Mouse (Mus musculus) CH12.LX (cell line): ENCODE data around the gene Nkd1. TPM values are rescaled to one million over a fixed set of nuclear protein-coding genes. Genes with fewer than 3 reads are reported as not detected.

Experiments
- DNase-seq: peaks from one replicate; pipeline ENCODE4 v3.0.0-alpha.2; 2013; ENCODE audit errors: extremely low read depth
- H3K27ac ChIP-seq: 2 replicates; pipeline ENCODE4 v1.5.1; 2012; ENCODE audit warnings: low read depth, mild to moderate bottlenecking, control low read depth, moderate library complexity; ENCODE audit not compliant: insufficient read depth
- H3K27me3 ChIP-seq: replicated peaks from 2 replicates; pipeline ENCODE3; 2012; ENCODE audit warnings: inconsistent platforms
- H3K36me3 ChIP-seq, 2 experiments: replicated peaks in 1 of 2; 2 replicates each; pipeline versions ENCODE3 to v1.6.1; 2012; ENCODE audit warnings: inconsistent platforms in 1 of 2, low read length in 1 of 2, mild to moderate bottlenecking in 1 of 2, mixed read lengths in 1 of 2, moderate library complexity in 1 of 2; ENCODE audit not compliant: control insufficient read depth in 1 of 2, insufficient read depth in 1 of 2
- H3K4me1 ChIP-seq, 2 experiments: 2 replicates each; pipeline ENCODE4 v1.6.1; 2012; ENCODE audit warnings: inconsistent platforms in 1 of 2, moderate library complexity in 1 of 2; ENCODE audit not compliant: insufficient read depth in 2 of 2, control insufficient read depth in 1 of 2
- H3K4me2 ChIP-seq: 2 replicates; pipeline ENCODE4 v1.6.1; 2012; ENCODE audit warnings: low read depth, mild to moderate bottlenecking, control low read depth; ENCODE audit not compliant: poor library complexity, insufficient read depth, severe bottlenecking
- H3K4me3 ChIP-seq, 3 experiments: fragments of 150-350 bp in 1 of 3; sonication (generic) in 1 of 3; replicated peaks in 1 of 3; 2 replicates each; pipeline versions ENCODE3 to v1.5.1; 2011 to 2012; ENCODE audit warnings: low read depth in 2 of 3, low read length in 2 of 3, mild to moderate bottlenecking in 2 of 3, moderate library complexity in 2 of 3, control low read depth in 1 of 3, improper control_type of control experiment in 1 of 3, inconsistent platforms in 1 of 3, mixed read lengths in 1 of 3; ENCODE audit not compliant: poor library complexity in 1 of 3
- H3K79me2 ChIP-seq: replicated peaks from 2 replicates; pipeline ENCODE4 v1.6.1; 2012; ENCODE audit warnings: mild to moderate bottlenecking, moderate library complexity; ENCODE audit not compliant: control insufficient read depth, poor library complexity, insufficient read depth, severe bottlenecking; ENCODE audit errors: extremely low read depth
- H3K9ac ChIP-seq: 2 replicates; pipeline ENCODE4 v1.6.1; 2012; ENCODE audit warnings: low read depth, mild to moderate bottlenecking, control low read depth, moderate library complexity; ENCODE audit not compliant: insufficient read depth
- H3K9me3 ChIP-seq: replicated peaks from 2 replicates; pipeline ENCODE3; 2012; ENCODE audit warnings: low read length, inconsistent platforms, mixed read lengths
- BHLHE40 ChIP-seq: IDR thresholded peaks from 2 replicates; pipeline ENCODE4 v1.6.1; 2011; ENCODE audit warnings: mild to moderate bottlenecking, low read depth, low read length, improper control_type of control experiment
- E2F4 ChIP-seq: IDR thresholded peaks from 2 replicates; pipeline ENCODE4 v1.6.1; 2011; ENCODE audit warnings: low read depth, low read length, improper control_type of control experiment; ENCODE audit not compliant: insufficient replicate concordance
- GABPA ChIP-seq: IDR thresholded peaks from 2 replicates; pipeline ENCODE4 v1.6.1; 2012; ENCODE audit warnings: low read depth, low read length, improper control_type of control experiment, inconsistent platforms; ENCODE audit not compliant: insufficient replicate concordance
- HCFC1 ChIP-seq: IDR thresholded peaks from 2 replicates; pipeline ENCODE4 v1.6.1; 2012; ENCODE audit warnings: low read depth, mild to moderate bottlenecking, inconsistent platforms, low read length, improper control_type of control experiment
- IRF4 ChIP-seq: IDR thresholded peaks from 2 replicates; pipeline ENCODE4 v1.6.1; 2014; ENCODE audit warnings: low read depth, mild to moderate bottlenecking, inconsistent platforms, low read length, improper control_type of control experiment
- JUND ChIP-seq: conservative IDR thresholded peaks from 2 replicates; pipeline ENCODE4 v1.6.1; 2011; ENCODE audit warnings: low read depth, low read length, improper control_type of control experiment
- MAX ChIP-seq: IDR thresholded peaks from 2 replicates; pipeline ENCODE4 v1.6.1; 2011; ENCODE audit warnings: low read length, improper control_type of control experiment
- MEF2A ChIP-seq: IDR thresholded peaks from 2 replicates; pipeline ENCODE4 v1.6.1; 2014; ENCODE audit warnings: low read depth, mild to moderate bottlenecking, inconsistent platforms, low read length, improper control_type of control experiment, borderline replicate concordance
- MXI1 ChIP-seq: IDR thresholded peaks from 2 replicates; pipeline ENCODE4 v1.6.1; 2011; ENCODE audit warnings: mild to moderate bottlenecking, low read depth, low read length, improper control_type of control experiment
- MYC ChIP-seq: IDR thresholded peaks from 2 replicates; pipeline ENCODE4 v1.6.1; 2011; ENCODE audit warnings: low read depth, mild to moderate bottlenecking, improper control_type of control experiment, low read length
- NRF1 ChIP-seq: IDR thresholded peaks from 2 replicates; pipeline ENCODE4 v1.6.1; 2014; ENCODE audit warnings: low read depth, mild to moderate bottlenecking, inconsistent platforms, low read length, improper control_type of control experiment, moderate library complexity
- POLR2A ChIP-seq: IDR thresholded peaks from 2 replicates; pipeline ENCODE4 v1.6.1; 2011; ENCODE audit warnings: low read depth, mild to moderate bottlenecking, improper control_type of control experiment, low read length
- POLR2AphosphoS2 ChIP-seq: IDR thresholded peaks from 2 replicates; pipeline ENCODE4 v1.6.1; 2011; ENCODE audit warnings: low read depth, low read length, improper control_type of control experiment
- RAD21 ChIP-seq: IDR thresholded peaks from 2 replicates; pipeline ENCODE4 v1.6.1; 2011; ENCODE audit warnings: low read depth, mild to moderate bottlenecking, low read length, improper control_type of control experiment, moderate library complexity
- SIN3A ChIP-seq: IDR thresholded peaks from 2 replicates; pipeline ENCODE4 v1.6.1; 2012; ENCODE audit warnings: low read length, improper control_type of control experiment, inconsistent platforms
- SMC3 ChIP-seq: IDR thresholded peaks from 2 replicates; pipeline ENCODE4 v1.6.1; 2011; ENCODE audit warnings: low read depth, low read length, improper control_type of control experiment
- ZC3H11A ChIP-seq: IDR thresholded peaks from 2 replicates; pipeline ENCODE4 v1.6.1; 2012; ENCODE audit warnings: low read depth, mild to moderate bottlenecking, inconsistent platforms, low read length, improper control_type of control experiment
- ZNF384 ChIP-seq: IDR thresholded peaks from 2 replicates; pipeline ENCODE4 v1.6.1; 2012; ENCODE audit warnings: low read depth, low read length, improper control_type of control experiment, inconsistent platforms
- dilution Hi-C: fragments of 300-500 bp; cut with MboI; formaldehyde crosslinking; loops from 2 replicates; pipeline ENCODE4 v1.14.3; 2020; ENCODE audit warnings: low sequenced_read_pairs; ENCODE audit not compliant: extremely low pct_unique_long_range_greater_than_20kb, extremely low pct_ligation_motif_present
- in situ Hi-C: fragments of 300-500 bp; cut with MboI; formaldehyde crosslinking; loops from 3 replicates; pipeline ENCODE4 v1.14.3; 2019; ENCODE audit warnings: low sequenced_read_pairs, low pct_ligation_motif_present, low pct_unique_long_range_greater_than_20kb, mixed read lengths
- polyA plus RNA-seq: library from polyadenylated mRNA; unstranded; fragments of >175 nt; gene quantifications from 2 replicates; pipeline ENCODE4 v1.2.1, GENCODE M21; 2012; ENCODE audit warnings: low read depth; ENCODE audit not compliant: insufficient read length
- total RNA-seq, 2 experiments: library from RNA; depleted of rRNA; stranded (reverse); fragments of 300-350 nt in 1 of 2; fragments of >200 nt in 1 of 2; gene quantifications; 2 replicates each; pipeline ENCODE4 v1.2.3; 2012 to 2014

The Nkd1 gene
- total and polyA plus RNA-seq, 3 experiments: 0.24 to 0.67 (median 0.30) TPM

GRCm38 (mm10) chr8:88555669-88556068, 34.5 kb downstream of the Nkd1 start:
- H3K4me1 ChIP-seq: peaks cover 0 to 4% of the 10 kb centered on the region in 2 experiments; a peak in 1 of 4 replicates
- H3K9me3 ChIP-seq: no peaks in the 10 kb centered on the region
- no peaks in the 10 kb centered on the region for H3K79me2 ChIP-seq
- H3K4me2 ChIP-seq: no peak overlapping the region
- no peak for DNase-seq
- no peak overlapping the region for H3K9ac ChIP-seq
- no peaks in the 10 kb centered on the region for H3K36me3 ChIP-seq
- no peak overlapping the region for H3K27ac ChIP-seq
- no peak overlapping the region for H3K4me3 ChIP-seq
- TF ChIP-seq BHLHE40: no peak
- no peak for TF ChIP-seq NRF1
- no peak for TF ChIP-seq GABPA
- TF ChIP-seq MEF2A: no peak
- no peak for TF ChIP-seq POLR2A
- no peak for TF ChIP-seq HCFC1
- TF ChIP-seq IRF4: no peak
- TF ChIP-seq SMC3: no peak
- no peak for TF ChIP-seq JUND
- TF ChIP-seq MXI1: no peak
- TF ChIP-seq RAD21: no peak
- no peak for TF ChIP-seq ZNF384
- no peak for TF ChIP-seq MAX
- TF ChIP-seq E2F4: no peak
- dilution Hi-C loops: no loop called here
- in situ Hi-C loops: no loop called here
- H3K27me3 ChIP-seq: no peaks in the 10 kb centered on the region

GRCm38 (mm10) chr8:88559985-88560473, 38.9 kb downstream of the Nkd1 start:
- no peak overlapping the region for H3K4me2 ChIP-seq
- no peak overlapping the region for H3K27ac ChIP-seq
- no peak for DNase-seq
- peaks cover 0 to 4% of the 10 kb centered on the region in 2 experiments; a peak in 2 of 4 replicates for H3K4me1 ChIP-seq
- no peaks in the 10 kb centered on the region for H3K36me3 ChIP-seq
- no peak overlapping the region for H3K4me3 ChIP-seq
- H3K79me2 ChIP-seq: no peaks in the 10 kb centered on the region
- dilution Hi-C loops: no loop called here
- H3K9me3 ChIP-seq: no peaks in the 10 kb centered on the region
- no peaks in the 10 kb centered on the region for H3K27me3 ChIP-seq
- TF ChIP-seq BHLHE40 (no peak), MYC (no peak), POLR2AphosphoS2 (no peak), ZC3H11A (no peak), HCFC1 (no peak), SMC3 (no peak), SIN3A (no peak)
- in situ Hi-C loops: no loop called here
- no peak overlapping the region for H3K9ac ChIP-seq
